Mouse (Mus musculus) regulatory T cell (primary cell): Measurements from ENCODE around the gene Pygo1.

ENCODE experiments used
- in situ Hi-C: fragments of 300-600 bp; cut with MboI, MseI; formaldehyde crosslinking; loops from one replicate; pipeline ENCODE4 v1.15.1; 2025; ENCODE audit warnings: high pct_unique_total_duplicates

Gene Pygo1

DNA sequence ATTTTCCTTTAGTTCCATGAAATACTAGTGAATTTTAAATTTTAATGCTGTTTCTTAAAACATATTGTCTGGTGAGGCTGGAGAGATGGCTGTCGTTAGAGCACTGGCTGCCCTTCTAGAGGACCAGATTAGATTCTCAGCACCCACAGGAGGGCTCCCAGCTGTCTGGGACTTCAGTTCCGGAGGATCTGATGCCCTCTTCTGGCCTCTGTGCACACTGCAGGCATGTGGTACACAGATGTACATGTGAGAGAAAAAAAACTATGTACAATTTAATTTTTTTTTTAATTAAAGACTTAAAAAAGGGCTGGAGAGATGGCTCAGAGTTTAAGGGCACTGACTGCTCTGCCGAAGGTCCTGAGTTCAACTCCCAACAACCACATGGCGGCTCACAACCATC lies 9.9 kb downstream of the Pygo1 start:
- in situ Hi-C loops, result no loop called here

DNA sequence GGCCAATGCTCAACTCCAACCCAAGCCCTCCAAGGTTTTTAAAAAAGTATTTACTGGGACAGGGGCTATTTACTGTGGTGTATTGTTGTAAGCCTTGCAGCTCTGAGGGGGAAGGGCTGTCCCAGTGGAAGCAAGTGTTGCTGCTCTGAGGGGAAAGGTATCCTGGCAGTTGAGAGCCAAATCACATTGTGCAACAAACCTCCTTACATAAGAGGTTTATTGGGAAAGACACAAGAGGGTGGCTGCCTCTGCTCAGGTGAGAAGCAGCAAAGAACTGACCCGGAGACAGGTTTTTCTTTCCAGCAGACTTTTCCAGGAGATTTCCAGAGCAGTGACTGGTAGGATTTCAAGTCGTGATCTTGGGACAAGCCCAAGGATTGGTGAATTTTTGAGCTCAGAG lies 10.9 kb downstream of the Pygo1 start:
- in situ Hi-C loops, result no loop called here

DNA sequence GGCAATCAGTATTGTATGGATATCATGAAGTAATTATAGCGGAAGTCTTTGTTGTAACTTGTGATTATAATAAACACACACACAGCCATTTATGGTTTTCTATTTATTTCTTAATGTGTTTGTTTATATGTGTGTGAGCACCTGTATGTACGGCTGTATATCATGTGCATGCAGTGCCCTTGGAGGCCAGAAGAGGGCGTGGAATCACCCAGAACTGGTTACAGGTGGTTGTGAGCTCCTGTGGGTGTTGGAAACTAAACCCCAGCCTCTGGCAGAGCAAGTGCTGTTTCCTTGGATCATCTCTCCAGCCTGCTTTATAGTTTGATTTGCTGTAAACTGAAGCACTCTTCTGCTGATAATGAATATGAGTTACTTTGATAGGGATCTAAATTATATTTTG lies 18.0 kb downstream of the Pygo1 start:
- in situ Hi-C loops, result no loop called here

DNA sequence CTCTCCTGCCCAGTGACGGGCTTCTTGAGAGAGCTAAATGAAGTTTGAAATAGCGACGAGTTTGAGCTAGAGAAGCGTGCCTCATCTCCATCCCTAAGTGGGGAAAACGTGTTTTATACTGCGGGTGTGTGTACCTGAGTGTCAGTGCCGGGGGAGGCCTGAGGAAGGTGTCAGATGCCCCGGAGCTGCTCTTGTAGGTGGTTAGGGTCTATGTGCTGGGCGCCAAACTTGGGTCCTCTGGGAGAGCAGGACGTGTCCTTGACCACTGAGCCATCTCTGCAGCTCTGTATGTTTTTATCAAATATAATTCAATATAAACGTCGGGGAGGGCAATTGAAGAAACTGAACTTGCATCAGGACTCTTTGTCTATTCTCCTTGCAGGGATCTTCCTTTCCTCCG lies 18.8 kb downstream of the Pygo1 start:
- in situ Hi-C loops, result no loop called here

DNA sequence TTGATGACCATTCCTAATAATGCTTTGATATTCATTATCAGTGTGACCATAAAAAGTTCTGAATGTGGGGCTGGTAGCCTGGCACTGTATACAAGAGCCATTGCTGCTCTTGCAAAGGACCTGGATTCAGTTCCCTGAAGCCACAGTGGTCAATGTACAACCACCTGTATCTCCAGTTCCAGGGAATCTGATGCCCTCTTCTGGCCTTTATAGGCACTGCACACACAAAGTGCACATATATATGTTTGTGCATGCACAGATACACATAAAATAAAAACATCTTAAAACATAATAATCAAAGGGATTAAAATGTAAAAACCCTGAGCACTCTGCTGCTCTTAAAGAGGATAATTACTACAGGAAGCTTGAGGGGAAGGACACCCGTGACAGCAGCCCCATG lies 21.6 kb downstream of the Pygo1 start:
- in situ Hi-C loops, result no loop called here

DNA sequence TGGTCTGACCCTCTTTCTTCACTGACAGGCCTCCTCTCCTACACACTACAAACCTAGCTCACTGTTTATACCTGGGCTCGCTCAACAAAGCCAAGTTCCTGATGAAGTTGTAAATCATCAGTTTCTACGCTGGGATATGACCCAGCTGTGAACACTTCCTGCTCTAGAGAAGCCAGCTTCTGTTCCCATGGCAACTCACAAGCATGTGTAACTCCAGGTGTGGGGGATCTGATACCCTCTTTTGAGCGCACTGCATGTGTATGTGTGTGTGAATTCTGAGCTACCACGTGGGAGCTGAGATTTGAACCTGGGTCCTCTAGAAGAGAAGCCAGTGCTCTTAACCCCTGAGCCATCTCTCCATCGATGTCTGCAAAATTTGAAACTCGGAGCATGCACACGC lies 24.1 kb downstream of the Pygo1 start:
- in situ Hi-C loops, result no loop called here

DNA sequence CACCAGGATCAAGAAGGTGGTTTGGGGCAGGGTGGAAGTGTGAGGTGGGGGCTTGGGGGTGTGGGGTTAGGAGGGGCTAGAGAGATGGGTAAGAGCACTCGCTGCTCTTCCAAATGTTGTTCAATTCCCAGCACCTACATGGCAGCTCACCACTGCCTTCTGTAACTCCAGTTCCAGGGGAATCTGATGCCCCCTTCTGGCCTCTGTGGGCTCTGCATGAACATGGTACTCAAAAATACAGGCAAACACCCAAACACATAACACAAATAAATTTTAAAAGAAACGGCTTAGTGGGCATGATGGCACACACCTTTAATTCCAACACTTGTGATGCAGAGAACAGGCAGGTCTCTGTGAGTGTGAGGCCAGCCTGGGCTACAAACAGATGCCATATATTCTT lies 29.3 kb downstream of the Pygo1 start:
- in situ Hi-C loops, result no loop called here

DNA sequence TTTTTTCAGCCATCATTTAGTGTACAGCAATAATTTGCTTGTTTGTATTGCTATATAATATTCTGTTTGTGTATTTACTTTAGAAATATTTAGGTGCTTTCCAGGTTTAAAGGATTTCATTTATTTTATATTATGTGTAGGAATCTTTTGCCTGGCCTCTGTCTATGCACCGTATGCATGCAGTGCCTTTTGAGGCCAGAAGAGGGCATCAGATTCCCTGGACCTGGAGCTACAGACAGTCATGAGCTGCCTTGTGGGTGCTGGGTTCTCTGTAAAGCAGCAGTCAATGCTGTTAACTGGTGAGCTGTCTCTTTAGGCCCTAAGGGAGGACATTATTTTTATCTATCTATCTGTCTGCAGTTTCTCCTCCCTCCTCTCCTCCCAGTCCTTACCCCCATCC lies 30.1 kb downstream of the Pygo1 start:
- in situ Hi-C loops, result no loop called here

DNA sequence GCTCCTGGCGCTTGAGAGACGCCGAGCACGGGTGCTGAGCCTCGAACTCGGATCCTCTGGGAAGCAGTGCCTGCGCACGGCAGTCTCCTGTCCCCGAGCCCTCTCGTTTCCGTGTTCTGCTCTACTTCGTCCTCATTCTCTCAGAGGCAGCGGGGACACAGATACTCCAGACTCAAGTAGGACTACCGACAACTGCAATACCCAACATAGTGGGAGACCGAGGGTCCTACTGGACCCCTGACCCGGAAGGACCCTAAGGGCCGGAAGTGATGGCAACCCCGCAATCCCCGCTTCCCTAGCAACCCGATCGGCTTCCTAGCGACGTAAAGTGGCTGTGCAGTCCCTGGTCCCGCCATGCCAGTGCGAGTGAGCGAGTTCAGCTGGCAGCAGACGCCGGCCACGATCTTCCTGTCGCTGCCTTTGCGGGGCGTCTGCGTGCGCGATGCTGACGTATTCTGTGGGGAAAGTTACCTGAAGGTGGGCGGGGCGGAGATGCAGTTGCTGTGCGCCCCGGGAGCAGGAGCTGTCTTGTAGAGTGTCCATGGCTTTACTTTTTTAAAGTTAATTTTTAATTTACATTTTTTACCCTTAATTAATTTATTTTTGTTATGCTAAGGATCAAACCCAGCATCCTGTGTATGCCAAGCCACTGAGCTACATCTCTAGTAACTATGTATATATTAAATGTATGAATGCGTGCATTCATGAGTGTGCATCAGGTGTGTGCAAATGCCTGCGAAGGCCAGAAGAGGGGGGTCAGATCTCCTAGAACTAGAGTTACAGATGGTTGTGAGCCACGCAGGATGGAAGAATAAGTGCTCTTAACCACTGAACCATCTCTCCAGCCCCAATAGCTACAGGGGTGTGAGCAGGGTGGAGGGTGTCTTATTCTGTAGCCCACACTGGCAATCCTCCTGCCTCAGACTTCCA lies 33.3 kb downstream of the Pygo1 start, which contains the start of the genes Dyx1c1 and Gm44503:
Gene Dyx1c1, plus strand, starts transcription at position 265 of the 930 bp plus-strand sequence.
Gene Gm44503, plus strand, starts transcription at position 332 of the 930 bp plus-strand sequence.
- in situ Hi-C loops, result no loop called here

DNA sequence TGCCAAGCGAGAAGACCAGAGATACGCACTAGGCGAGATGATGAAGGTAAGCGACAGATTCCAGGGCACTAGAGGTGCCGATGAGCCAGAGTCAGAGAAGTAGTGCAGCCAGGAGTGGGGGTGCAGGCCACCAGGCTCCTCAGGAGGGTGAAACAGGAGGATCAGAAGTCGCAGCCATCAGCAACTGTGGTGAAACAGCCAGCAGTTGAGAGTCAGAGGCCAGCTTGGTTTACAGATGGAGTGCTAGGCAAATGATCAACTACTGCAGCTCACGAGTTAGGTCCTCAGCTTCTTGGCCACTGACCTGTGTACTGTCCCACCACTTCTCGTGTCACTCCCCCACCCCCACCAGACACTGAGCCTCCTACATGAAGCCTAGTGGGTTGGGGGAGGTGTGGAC lies 35.9 kb downstream of the Pygo1 start:
- in situ Hi-C loops, result loop anchor here (5.0 kb wide), 1 partner anchor 81 kb away; the partner anchor contains the start of genes Pigb and Rab27a

DNA sequence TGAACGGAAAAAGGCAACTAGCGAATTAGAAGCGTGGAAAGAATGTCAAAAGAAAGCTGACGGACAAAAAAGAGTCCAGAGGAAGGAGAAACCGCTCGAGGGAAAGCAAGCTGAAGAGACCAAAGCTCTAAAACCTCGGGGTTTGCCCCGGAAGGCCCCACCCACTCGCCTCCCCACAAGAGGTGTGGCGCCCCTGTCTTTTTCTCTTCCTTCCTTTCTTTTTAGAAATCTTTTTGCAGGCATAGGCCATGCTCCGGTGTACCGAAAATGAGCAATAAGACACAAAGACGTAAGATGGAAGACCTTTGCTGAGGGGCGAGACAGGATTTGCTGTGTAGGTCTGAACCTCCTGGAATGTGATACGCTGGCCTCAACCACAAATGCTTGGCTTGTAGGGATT lies 36.5 kb downstream of the Pygo1 start:
- in situ Hi-C loops, result loop anchor here (5.0 kb wide), 1 partner anchor 80 kb away; the partner anchor contains the start of genes Pigb and Rab27a

DNA sequence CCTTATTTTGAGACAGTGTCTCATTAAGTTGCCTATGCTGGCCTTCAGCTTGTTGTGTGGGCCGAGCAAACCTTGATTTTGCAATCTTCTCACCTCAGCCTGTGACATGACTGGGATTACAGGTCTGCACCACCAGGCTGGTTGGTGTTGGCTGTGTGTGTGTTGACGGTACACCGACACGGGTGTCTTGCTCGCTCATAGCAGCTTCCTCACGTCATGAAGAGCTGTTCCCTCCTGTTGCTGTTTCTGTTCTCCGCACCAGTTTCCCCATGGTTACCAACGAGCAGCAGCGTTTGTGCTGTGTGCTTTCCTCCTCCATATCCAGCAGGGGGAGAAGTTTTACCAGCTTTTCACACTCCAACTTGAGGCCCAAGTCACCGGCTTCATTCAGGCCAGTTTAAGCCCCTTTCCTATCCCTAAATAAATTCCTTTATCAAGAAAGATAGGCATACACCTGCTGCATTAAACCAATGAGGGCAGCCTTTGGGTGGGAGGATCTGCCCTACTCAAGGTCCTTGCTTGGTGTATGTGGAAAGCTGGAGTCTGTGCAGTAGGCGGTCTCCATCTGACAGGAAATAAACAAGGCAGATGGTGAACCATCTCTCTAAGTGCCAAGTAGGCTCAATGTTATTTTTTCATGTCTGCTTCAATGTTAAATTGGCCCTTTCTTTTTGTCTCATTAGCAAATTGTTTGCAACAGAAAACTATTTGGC lies 43.1 kb downstream of the Pygo1 start:
- in situ Hi-C loops, result loop anchor here (5.0 kb wide), 1 partner anchor 134 kb away; the partner anchor contains the start of genes Gm20509 and Khdc3

DNA sequence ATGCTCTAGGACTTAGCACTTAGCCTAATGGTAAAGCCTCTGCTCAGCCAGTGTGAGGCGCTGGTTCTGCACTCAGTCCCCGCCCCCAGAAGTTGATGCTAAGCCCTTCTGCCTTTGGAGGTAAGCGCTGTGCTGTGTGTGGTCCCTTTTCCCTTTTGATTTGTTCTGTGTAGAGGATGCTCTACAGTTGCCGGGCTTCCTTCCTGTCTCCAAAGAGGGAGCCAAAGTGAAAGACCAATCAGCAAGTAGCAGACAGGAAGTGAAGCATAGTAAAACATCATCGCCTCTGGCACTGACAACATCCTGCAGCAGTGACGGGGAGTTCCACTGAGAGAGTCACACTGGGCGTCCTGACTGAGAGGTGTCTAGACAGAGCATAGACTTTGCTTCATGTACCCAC lies 44.4 kb downstream of the Pygo1 start:
- in situ Hi-C loops, result loop anchor here (5.0 kb wide), 1 partner anchor 132 kb away; the partner anchor contains the start of genes Gm20509 and Khdc3

DNA sequence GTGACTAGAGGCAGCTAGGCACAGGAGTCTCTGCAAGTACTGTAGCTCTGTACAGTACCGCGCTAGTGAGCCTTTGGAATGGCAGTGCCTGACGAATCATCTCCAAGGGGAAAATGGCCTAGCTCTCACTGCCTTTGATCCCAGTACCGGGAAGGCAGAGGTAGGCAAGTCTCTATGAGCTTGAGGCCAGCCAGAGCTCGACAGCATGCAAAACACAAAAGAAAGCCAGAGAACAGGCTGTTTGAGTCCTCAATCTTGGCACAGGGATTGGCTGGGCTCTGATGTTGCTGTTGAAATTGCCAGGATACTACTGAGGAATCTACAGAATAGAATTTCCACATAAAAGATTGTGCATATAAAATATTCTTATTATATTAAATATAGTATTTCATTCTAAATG lies 47.0 kb downstream of the Pygo1 start:
- in situ Hi-C loops, result no loop called here

DNA sequence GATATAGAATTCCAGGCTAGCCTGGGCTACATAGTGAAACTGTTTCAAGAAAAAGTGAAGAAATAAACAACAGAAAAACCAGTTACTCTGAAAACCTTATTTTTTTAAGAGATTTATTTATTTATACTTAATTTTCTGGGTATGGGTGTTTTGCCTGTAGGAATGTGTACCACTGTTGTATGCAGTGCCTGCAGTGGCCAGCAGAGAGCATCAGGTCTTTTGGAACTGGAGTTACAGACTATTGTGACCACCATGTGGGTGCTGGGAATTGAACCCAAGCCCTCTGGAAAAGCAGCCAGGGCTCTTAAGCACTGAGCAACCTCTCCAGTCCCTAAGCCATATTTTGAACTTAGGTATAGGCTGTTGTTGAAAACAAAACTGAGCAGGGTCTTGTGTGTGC lies 47.5 kb downstream of the Pygo1 start:
- in situ Hi-C loops, result no loop called here

DNA sequence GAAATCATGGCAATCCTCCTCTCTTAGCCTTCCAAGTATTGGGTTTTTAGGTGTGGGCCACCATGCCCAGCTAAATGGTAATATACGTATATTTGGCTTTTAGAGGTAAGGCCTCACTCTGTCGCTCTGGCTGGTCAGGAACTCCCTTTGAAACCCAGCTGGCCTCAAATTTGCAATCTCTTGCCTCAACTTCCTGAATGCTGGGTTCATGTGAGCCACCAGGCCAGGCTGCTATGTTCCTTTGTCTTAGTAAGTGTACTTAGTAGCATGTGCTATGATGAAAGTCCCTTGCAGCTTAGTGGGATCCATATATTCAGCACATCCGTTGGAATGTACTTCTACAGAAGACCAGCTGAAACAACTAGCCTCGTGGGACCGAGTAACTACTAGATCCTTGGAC lies 49.3 kb downstream of the Pygo1 start:
- in situ Hi-C loops, result no loop called here

DNA sequence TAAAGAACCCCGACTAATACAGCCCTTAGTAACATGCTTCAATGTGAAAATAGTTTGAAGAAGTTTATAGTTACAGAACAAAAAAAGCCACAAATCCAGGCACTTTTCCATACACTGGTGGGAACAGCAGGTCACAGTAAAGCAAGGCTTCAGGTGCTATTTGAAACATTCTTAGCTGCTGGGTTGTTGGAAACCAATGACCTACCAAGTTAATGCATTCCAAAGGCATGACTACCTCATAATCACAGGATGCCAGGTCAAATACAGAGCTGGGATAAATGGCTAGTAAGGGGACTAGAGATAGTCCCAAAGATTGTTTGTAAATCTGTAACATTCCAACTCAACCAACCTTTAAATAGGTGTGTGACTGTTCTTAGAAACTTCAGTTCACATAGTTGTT lies 49.8 kb downstream of the Pygo1 start:
- in situ Hi-C loops, result no loop called here

DNA sequence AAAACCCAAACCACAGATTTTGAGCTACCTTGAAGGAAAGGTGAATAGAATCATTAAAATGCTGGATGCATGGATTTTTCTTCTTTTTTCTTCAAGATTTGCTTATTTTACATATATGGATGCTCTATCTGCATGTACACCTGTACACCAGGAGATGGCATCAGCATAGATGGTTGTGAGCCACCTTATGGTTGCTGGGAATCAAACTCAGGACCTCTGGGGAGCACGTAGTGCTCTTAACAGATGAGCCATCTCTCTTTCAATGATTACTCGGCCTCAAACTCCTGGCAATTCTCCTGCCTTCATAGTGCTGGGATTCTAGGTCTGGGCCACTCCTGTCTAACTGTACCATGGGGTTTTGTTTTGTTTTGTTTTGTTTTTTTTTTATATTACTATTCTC lies 57.6 kb downstream of the Pygo1 start:
- in situ Hi-C loops, result no loop called here

DNA sequence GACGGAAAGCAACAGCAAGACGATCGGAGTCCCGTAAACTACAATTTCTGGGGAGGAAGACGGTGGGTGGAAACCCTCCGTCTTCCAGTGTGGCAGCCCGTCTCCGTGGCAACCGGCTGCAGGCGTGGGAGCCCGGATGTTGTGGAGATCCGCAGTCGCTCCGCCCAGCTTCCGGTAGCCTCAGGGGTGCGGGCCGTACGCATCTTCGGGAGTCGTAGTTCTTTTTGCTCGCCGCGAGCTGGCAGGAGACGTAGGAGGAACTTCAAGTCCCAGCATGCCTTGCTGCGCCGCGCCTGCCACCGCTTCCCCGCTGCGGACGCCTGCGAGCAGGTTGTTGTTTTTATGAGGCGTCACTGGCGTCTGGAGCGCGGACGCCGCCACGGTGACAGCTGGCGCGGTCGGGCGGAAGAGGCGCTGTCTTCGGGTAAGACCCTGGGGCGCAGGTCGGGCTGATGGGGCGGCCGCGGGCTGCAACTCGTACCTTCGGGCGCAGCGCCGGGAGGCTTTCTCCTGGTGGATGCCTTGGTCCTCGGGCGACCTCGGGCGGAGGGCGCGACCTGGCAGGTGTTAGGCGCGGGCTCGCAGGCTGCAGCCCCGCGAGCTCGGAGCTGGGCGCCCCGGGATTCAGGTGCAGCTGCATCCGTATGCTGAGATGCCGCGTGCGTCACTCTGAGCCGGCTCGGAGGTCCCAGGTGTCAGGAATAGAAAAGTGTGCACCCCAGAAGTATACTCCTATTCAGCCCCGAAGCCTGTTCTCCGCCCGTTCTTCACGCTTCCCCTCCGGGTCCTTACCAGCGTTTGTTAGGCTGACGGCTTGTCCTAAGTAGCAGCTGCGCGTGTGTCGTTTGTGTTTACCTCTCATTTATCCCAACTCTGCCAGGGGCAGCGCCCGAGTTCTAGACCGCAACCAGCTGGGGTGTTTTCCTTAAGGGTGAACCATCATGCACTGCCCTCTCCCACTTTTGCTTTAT lies 60.1 kb downstream of the Pygo1 start, which contains the start of the genes Ccpg1os and Ccpg1:
Gene Ccpg1os, minus strand, starts transcription at position 133 of the 971 bp plus-strand sequence.
Gene Ccpg1, plus strand, starts transcription at position 180 of the 971 bp plus-strand sequence.
- in situ Hi-C loops, result no loop called here

DNA sequence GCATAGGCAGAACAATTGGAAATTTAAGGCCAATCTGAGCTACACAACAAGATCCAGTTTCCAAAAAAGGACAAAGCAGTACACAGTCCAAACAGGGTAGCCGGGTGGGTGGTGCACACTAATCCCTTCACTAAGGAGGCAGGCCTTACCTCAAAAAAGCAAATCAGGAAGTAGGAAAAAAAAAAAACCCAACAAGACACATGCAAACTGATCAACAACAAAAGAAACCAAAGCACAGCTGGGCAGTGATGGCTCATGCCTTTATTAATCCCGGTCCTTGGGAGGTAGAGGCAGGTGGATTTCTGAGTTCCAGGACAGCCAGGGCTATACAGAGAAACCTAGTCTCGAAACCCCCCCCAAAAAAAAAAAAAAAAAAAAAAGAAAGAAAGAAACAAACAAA lies 62.3 kb downstream of the Pygo1 start:
- in situ Hi-C loops, result no loop called here

DNA sequence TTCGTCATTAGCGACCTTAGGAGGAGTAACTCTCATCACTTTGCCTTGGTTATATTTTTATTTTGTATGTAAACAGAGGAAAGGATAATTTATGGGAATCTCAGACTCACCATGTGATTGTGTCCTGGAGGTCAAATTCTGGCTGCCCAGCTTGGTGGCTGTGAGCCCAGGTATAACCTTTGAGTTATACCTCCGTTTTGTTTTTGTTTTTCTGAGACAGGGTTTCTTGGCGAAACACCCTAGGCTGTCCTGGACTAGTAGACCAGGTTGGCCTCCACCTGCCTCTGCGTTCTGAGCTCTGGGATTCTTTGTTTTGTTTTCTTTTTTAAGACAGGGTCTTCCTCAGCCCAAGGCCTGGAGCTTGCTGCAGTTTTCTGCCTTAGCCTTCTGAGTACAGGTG lies 63.3 kb downstream of the Pygo1 start:
- in situ Hi-C loops, result no loop called here
